Mouse (Mus musculus): ENCODE data around the gene Ccdc116. TPM values are rescaled to one million over a fixed set of nuclear protein-coding genes. Genes with fewer than 3 reads are reported as not detected.

Gene Ccdc116
- total and polyA plus RNA-seq, 3 experiments = 4.4 to 9.7 (median 8.9) TPM

GRCm38 (mm10) chr16:17127292-17127691 lies 19.7 kb downstream of the Ccdc116 start:
- no peak overlapping the region for H3K9ac ChIP-seq (ENCODE audit: insufficient read depth, low read depth)
- TF ChIP-seq CTCF (conservative IDR thresholded peaks at IDR 0.05 in 1 of 2, IDR thresholded peaks at IDR 0.05 in 1 of 2; ENCODE audit: low read depth in 2 of 2, low read length in 2 of 2) (peak; percentile 70 to 96), RAD21 (IDR thresholded peaks at IDR 0.05; ENCODE audit: low read depth, low read length) (peak; percentile 91), MEF2A (IDR thresholded peaks at IDR 0.05; ENCODE audit: borderline replicate concordance, low read depth, low read length) (no peak), IRF4 (IDR thresholded peaks at IDR 0.05; ENCODE audit: low read depth, low read length) (0 out of 2 replicates have a peak, but pooled peaks have one; percentile 36), TBP (conservative IDR thresholded peaks at IDR 0.05; ENCODE audit: low read depth, low read length) (0 out of 2 replicates have a peak, but pooled peaks have one; percentile 20), SMC3 (IDR thresholded peaks at IDR 0.05; ENCODE audit: low read depth, low read length) (peak; percentile 73), KAT2A (IDR thresholded peaks at IDR 0.05; ENCODE audit: insufficient replicate concordance, low read length) (no peak)
- peaks cover 9 to 26% of the 10 kb centered on the region in 2 experiments for H3K36me3 ChIP-seq (replicated peaks in 1 of 2; ENCODE audit: control insufficient read depth in 1 of 2, insufficient read depth in 1 of 2, low read length in 1 of 2)
- no peaks in the 10 kb centered on the region for H3K9me3 ChIP-seq (replicated peaks; ENCODE audit: low read length)
- in situ Hi-C loops (cut with MboI; ENCODE audit: low pct_ligation_motif_present, low pct_unique_long_range_greater_than_20kb, low sequenced_read_pairs) (no loop called here), dilution Hi-C loops (cut with MboI; ENCODE audit: extremely low pct_ligation_motif_present, extremely low pct_unique_long_range_greater_than_20kb, low sequenced_read_pairs) (no loop called here)
- H3K27ac ChIP-seq (ENCODE audit: insufficient read depth, low read depth) = no peak overlapping the region
- no peak overlapping the region for H3K4me3 ChIP-seq (replicated peaks in 1 of 3; ENCODE audit: low read depth in 2 of 3, low read length in 2 of 3, poor library complexity in 1 of 3)
- peak; percentile 81 for DNase-seq (ENCODE audit: extremely low read depth)
- no peaks in the 10 kb centered on the region for H3K27me3 ChIP-seq (replicated peaks)
- H3K4me1 ChIP-seq (ENCODE audit: control insufficient read depth in 1 of 2, insufficient read depth in 2 of 2) = peaks cover 6 to 41% of the 10 kb centered on the region in 2 experiments
- H3K79me2 ChIP-seq (replicated peaks; ENCODE audit: control insufficient read depth, extremely low read depth, insufficient read depth, poor library complexity, severe bottlenecking) = peaks cover 16% of the 10 kb centered on the region
- H3K4me2 ChIP-seq (ENCODE audit: insufficient read depth, low read depth, poor library complexity, severe bottlenecking) = no peak overlapping the region

- no peaks in the 10 kb centered on the region for H3K27me3 ChIP-seq (replicated peaks)
- H3K36me3 ChIP-seq (replicated peaks in 1 of 2; ENCODE audit: control insufficient read depth in 1 of 2, insufficient read depth in 1 of 2, low read length in 1 of 2) = peaks cover 27 to 43% of the 10 kb centered on the region in 2 experiments
- DNase-seq (ENCODE audit: extremely low read depth) = peak; percentile 95
- peak within 1 kb of the TSS; percentile 68 for H3K9ac ChIP-seq (ENCODE audit: insufficient read depth, low read depth)
- H3K9me3 ChIP-seq (replicated peaks; ENCODE audit: low read length) = no peaks in the 10 kb centered on the region
- in situ Hi-C loops (cut with MboI; ENCODE audit: low pct_ligation_motif_present, low pct_unique_long_range_greater_than_20kb, low sequenced_read_pairs) (no loop called here), dilution Hi-C loops (cut with MboI; ENCODE audit: extremely low pct_ligation_motif_present, extremely low pct_unique_long_range_greater_than_20kb, low sequenced_read_pairs) (no loop called here)
- H3K4me2 ChIP-seq (ENCODE audit: insufficient read depth, low read depth, poor library complexity, severe bottlenecking) = peak within 1 kb of the TSS; percentile 87
- H3K79me2 ChIP-seq (replicated peaks; ENCODE audit: control insufficient read depth, extremely low read depth, insufficient read depth, poor library complexity, severe bottlenecking) = peaks cover 16% of the 10 kb centered on the region
- H3K4me3 ChIP-seq (replicated peaks in 1 of 3; ENCODE audit: low read depth in 2 of 3, low read length in 2 of 3, poor library complexity in 1 of 3) = peak within 1 kb of the TSS; percentile 64 to 90 (median 71)
- peak within 1 kb of the TSS; percentile 5; the same call in 1 of the 2 replicates for H3K27ac ChIP-seq (ENCODE audit: insufficient read depth, low read depth)
- H3K4me1 ChIP-seq (ENCODE audit: control insufficient read depth in 1 of 2, insufficient read depth in 2 of 2) = peaks cover 0 to 31% of the 10 kb centered on the region in 2 experiments; a peak in 2 of 4 replicates
- TF ChIP-seq E2F4 (IDR thresholded peaks at IDR 0.05; ENCODE audit: insufficient replicate concordance, low read depth, low read length) (peak; percentile 59; the same call in 1 of the 2 replicates), ZC3H11A (IDR thresholded peaks at IDR 0.05; ENCODE audit: low read depth, low read length) (no peak), GABPA (IDR thresholded peaks at IDR 0.05; ENCODE audit: insufficient replicate concordance, low read depth, low read length) (no peak), USF2 (conservative IDR thresholded peaks at IDR 0.05; ENCODE audit: low read depth, low read length) (no peak), BHLHE40 (IDR thresholded peaks at IDR 0.05; ENCODE audit: low read depth, low read length) (peak; percentile 57; the same call in 1 of the 2 replicates), ELF1 (IDR thresholded peaks at IDR 0.05; ENCODE audit: low read depth, low read length) (0 out of 2 replicates have a peak, but pooled peaks have one; percentile 34), MEF2A (IDR thresholded peaks at IDR 0.05; ENCODE audit: borderline replicate concordance, low read depth, low read length) (no peak; the same call in 1 of the 2 replicates), KAT2A (IDR thresholded peaks at IDR 0.05; ENCODE audit: insufficient replicate concordance, low read length) (no peak), JUND (conservative IDR thresholded peaks at IDR 0.05; ENCODE audit: low read depth, low read length) (no peak), ETS1 (conservative IDR thresholded peaks at IDR 0.05; ENCODE audit: low read depth, low read length) (0 out of 2 replicates have a peak, but pooled peaks have one; percentile 6), IRF4 (IDR thresholded peaks at IDR 0.05; ENCODE audit: low read depth, low read length) (0 out of 2 replicates have a peak, but pooled peaks have one; percentile 61), MYC (IDR thresholded peaks at IDR 0.05; ENCODE audit: low read depth, low read length) (peak; percentile 99), NRF1 (IDR thresholded peaks at IDR 0.05; ENCODE audit: low read depth, low read length) (peak; percentile 78), MAFK (IDR thresholded peaks at IDR 0.05; ENCODE audit: insufficient replicate concordance, low read length) (no peak), SIN3A (IDR thresholded peaks at IDR 0.05; ENCODE audit: low read length) (peak; percentile 92), UBTF (IDR thresholded peaks at IDR 0.05; ENCODE audit: low read depth, low read length) (no peak), PAX5 (IDR thresholded peaks at IDR 0.05; ENCODE audit: low read length) (no peak), POLR2A (IDR thresholded peaks at IDR 0.05; ENCODE audit: low read depth, low read length) (peak; percentile 99), TCF12 (IDR thresholded peaks at IDR 0.05; ENCODE audit: low read depth, low read length) (peak; percentile 92), CTCF (conservative IDR thresholded peaks at IDR 0.05 in 1 of 2, IDR thresholded peaks at IDR 0.05 in 1 of 2; ENCODE audit: low read depth in 2 of 2, low read length in 2 of 2) (no peak), NELFE (IDR thresholded peaks at IDR 0.05; ENCODE audit: low read depth, low read length) (peak; percentile 97), POLR2AphosphoS2 (IDR thresholded peaks at IDR 0.05; ENCODE audit: low read depth, low read length) (peak; percentile 88), TBP (conservative IDR thresholded peaks at IDR 0.05; ENCODE audit: low read depth, low read length) (peak; percentile 95), USF1 (IDR thresholded peaks at IDR 0.05; ENCODE audit: low read depth, low read length) (0 out of 2 replicates have a peak, but pooled peaks have one; percentile 4), MAX (IDR thresholded peaks at IDR 0.05; ENCODE audit: low read length) (peak; percentile 97), RAD21 (IDR thresholded peaks at IDR 0.05; ENCODE audit: low read depth, low read length) (no peak), CHD2 (IDR thresholded peaks at IDR 0.05; ENCODE audit: low read length) (peak; percentile 78), ZMIZ1 (IDR thresholded peaks at IDR 0.05; ENCODE audit: low read depth, low read length) (peak; percentile 96), MXI1 (IDR thresholded peaks at IDR 0.05; ENCODE audit: low read depth, low read length) (peak; percentile 98)
These were observed 22.0 kb downstream of the Ccdc116 start, which contains the start of gene 2610318N02Rik for GRCm38 (mm10) chr16:17124871-17125520. TSS of gene 2610318N02Rik (minus strand) at chr16:17125167.
